Mouse (Mus musculus) left cerebral cortex, postnatal 36 days (tissue): ENCODE measurements at regions not wholly inside any gene's neighbourhood (a gene's known extent, or its start where the extent isn't known, plus 50 kb on each side); places are given as distances from the start of the nearest gene placed in this dataset.
"Not testable (repeated sequence)": the region's sequence is repeated elsewhere in the genome, so short reads cannot be mapped to it uniquely, and the experiment has no call there.

ENCODE experiments used
- DNase-seq, 2 experiments: peaks; one replicate each; pipeline ENCODE4 v3.0.0; 2021 to 2022; ENCODE audit warnings: low spot score in 2 of 2, mixed read lengths in 1 of 2
- intact Hi-C: fragments of 180-260 bp; cut with DNase I; formaldehyde crosslinking; loops from one replicate; pipeline ENCODE4 v1.15.1; 2025

- intact Hi-C loops = no loop called here
- DNase-seq = peak; percentile 7 to 26
Measured at GRCm38 (mm10) chr10:7390239-7391091, 83.0 kb downstream of the Ulbp1 start.

DNA sequence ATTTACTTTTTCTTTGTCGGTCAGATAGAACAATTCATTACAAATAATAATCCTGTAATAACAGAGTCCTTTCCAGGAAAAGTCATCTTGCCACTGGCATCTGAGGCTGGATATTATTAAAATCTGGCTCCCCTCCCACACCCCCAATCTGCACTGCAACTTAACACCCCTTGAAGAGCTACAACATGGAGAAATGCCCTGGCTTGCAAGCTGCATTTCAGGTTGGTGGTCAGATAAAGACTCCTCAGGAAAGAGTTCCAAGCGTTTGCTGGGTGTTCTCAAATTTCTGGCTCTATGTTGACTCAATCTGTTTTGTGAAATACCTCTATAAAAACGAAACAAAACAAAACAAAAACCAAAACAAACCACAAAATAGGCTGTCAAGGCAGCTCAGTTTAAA is 114.6 kb downstream of the Ulbp1 start:
- intact Hi-C loops, DNase-seq: not testable (repeated sequence)

DNA sequence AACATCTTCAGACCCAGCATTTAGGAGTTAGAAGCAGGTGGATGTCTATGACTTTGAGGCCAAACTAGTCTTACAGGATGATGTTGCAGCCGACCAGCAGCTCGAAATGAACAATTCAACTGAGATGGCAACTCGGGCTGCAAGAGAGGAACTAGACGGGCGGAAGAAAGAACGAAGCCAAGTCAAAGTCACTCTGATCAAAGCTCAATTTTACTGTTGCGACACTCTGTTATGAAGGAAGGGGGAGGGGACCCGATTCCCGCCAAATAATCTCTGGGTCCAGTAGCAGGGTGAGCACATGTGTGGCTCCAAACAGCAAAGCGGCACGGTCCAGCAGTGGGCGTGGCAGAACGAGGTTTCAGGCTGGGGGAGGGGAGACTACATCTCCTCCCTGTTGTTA is 129.1 kb downstream of the Ulbp1 start:
- intact Hi-C loops, DNase-seq: not testable (repeated sequence)

GRCm38 (mm10) chr10:7343736-7344135 is 129.7 kb downstream of the Ulbp1 start:
- intact Hi-C loops, DNase-seq: not testable (repeated sequence)

DNA sequence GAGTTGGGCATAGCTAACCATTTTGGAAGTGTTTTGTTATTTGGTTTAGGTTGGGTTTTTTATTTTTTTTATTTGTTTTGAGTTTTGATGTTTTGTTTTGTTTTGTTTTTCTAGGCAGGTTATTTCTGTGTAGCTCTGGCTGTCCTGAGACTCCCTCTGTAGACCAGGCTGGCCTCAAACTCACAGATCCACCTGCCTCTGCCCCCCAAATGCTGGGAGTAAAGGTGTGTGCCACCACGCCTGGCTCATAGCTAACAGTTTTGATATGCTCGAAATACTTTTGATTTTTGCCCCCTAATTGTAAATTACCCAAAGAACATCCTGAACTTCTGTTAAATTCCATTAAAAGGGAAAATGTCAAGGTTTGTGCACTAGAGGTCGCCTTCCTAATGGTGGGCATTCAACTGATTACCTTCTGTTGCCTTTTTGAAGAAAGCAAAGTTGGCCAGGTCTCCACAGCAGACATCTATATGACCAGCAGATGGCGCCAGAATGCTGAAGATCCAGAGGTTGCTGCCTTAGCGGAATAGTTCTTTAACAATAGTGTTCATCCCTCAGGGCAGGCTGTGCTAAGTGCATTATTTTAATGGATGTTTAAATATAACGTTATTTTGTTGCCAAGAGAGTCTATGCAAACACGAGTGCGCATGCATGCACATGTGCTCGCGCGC is 121.2 kb upstream of the Cnksr3 start:
- intact Hi-C loops = loop anchor here (5.0 kb wide), 1 partner anchor 269 kb away; no protein-coding TSS in a partner anchor
- DNase-seq = peak; percentile 13 to 46

DNA sequence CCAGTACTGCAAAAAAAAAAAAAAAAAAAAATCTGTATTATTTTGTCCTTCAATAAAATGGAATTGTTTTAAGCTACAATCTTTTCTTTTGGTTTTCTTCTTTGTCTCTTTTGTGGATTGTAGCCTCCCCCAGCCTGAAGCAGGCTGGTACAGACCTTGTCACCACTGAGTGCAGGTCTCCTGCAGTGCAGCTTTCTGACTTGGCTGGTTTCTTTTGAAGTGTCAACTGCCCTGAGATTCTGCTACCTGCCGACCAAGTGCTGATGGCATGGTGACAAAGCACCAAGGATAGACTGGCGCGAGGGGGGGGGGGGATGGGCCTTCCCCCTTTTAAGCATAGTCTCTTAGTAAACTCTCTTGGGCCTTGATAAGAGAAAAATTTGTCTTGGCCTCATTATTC is 116.2 kb upstream of the Cnksr3 start:
- DNase-seq = no peak
- intact Hi-C loops = no loop called here

GRCm38 (mm10) chr10:7327046-7327445 is 115.0 kb upstream of the Cnksr3 start:
- intact Hi-C loops, DNase-seq: not testable (repeated sequence)

- intact Hi-C loops = no loop called here
- DNase-seq = no peak
Measured at GRCm38 (mm10) chr10:7325074-7325473, 113.0 kb upstream of the Cnksr3 start.

DNA sequence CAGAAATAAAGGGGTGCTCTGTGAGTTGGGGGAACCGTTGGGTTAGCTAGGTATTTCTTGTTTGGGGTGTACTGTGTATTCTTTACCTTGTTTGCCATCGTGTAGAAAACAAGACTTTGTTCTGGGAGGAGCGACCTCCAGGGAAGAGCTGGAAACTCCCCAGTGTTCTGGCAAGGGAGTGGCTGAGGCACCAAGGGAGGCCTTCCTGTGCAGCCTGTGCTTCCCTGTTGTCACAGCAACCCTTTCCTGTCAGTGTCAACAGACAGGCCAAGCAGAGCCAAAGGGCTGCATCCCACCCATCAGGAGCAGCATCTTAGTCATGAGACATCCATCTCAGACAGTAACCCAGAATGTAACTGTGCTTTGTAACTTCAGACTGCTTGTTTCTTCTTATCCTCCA is 111.2 kb upstream of the Cnksr3 start:
- no peak for DNase-seq
- intact Hi-C loops = no loop called here

DNA sequence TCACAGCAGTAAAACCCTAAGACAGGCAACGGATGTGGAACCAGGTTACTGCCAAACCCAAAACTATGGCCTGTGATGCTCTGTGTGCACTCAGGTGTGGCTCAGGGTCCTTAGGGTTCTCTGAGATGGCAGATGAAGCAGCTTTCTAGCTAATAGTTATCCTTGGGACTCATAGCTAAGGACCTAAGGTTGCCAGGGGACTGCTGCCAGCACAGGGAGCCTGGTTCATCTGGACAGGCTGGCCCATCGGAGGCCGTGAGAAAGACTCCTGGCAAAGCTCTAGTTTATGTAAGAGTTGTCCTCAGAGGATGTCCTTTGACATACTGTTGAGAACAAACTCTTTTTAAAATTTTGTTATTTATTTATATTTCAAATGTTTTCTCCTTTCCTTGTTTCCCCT is 97.9 kb upstream of the Cnksr3 start:
- intact Hi-C loops = no loop called here
- no peak for DNase-seq

DNA sequence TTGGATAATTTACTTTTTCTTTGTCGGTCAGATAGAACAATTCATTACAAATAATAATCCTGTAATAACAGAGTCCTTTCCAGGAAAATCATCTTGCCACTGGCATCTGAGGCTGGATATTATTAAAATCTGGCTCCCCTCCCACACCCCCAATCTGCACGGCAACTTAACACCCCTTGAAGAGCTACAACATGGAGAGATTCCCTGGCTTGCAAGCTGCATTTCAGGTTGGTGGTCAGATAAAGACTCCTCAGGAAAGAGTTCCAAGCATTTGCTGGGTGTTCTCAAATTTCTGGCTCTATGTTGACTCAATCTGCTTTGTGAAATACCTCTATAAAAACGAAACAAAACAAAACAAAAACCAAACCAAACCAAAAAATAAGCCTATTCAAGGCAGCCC is 93.8 kb upstream of the Cnksr3 start:
- intact Hi-C loops, DNase-seq: not testable (repeated sequence)

- DNase-seq = no peak
- intact Hi-C loops = no loop called here
Measured at GRCm38 (mm10) chr10:7298377-7298776, 86.3 kb upstream of the Cnksr3 start.

DNA sequence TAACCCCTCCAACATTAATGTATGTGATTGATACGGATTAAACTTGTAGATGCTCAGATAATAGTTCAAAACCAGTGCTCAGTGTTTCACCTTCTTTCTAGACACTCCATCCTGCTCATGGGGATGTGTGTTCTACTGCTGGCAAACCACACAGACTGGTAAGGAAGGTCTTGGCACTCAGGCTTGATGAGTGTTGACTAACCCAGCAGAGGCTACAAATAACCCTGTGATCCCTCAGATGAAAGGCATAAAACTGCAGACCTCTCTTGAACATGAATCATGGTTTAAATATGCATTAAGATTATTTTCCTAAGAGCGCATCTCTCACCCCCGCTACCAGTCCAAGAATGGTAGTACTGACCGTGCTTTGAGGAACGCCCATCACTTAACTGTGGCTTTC is 83.9 kb upstream of the Cnksr3 start:
- no peak for DNase-seq
- intact Hi-C loops = no loop called here

DNA sequence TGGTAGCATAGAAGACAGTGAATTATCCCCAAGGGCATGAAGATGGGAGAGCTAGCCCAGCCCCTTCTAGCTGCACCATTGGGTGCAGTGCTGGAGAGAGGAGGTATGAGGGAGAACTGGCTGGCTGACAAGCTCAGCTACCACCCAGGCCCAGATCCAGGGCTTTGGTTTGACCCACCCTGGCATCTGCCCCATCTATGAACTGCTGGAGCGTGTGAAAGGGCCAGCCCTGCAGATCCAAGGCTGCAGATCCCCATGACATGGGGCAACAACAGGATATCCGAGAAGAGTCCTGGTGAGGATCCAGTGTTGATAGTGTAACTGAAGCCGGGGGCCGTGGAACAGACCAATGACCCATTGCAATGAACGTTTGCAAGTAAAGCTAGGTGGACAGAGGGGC is 81.2 kb upstream of the Cnksr3 start:
- intact Hi-C loops = no loop called here
- DNase-seq = no peak

GRCm38 (mm10) chr10:7289773-7290411 is 77.9 kb upstream of the Cnksr3 start:
- intact Hi-C loops = no loop called here
- DNase-seq = no peak

- intact Hi-C loops = no loop called here
- DNase-seq = no peak
Measured at GRCm38 (mm10) chr10:7285112-7285905, 73.3 kb upstream of the Cnksr3 start.

- intact Hi-C loops = no loop called here
- no peak for DNase-seq
Measured at GRCm38 (mm10) chr10:7280429-7280828, 68.4 kb upstream of the Cnksr3 start.

DNA sequence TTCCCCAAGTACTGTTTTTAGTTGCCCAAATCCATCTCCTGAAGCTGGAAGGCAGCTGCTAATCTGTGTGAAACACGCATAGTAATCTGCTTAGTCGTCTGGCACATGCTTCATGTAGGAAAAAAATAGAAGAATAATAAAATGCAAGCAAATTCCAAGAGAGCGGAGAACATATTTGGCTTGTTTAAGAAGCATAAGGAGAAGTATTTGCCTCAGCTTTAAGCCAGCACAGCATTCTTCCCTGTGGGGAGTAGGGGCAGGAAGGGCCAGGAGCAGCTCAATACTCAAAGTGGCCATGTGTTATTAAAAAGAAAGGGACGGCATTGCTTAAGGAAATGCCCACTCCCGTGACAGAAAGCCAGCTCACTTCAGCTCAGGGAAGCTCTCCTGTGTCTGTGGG is 66.8 kb upstream of the Cnksr3 start:
- no peak for DNase-seq
- intact Hi-C loops = no loop called here

DNA sequence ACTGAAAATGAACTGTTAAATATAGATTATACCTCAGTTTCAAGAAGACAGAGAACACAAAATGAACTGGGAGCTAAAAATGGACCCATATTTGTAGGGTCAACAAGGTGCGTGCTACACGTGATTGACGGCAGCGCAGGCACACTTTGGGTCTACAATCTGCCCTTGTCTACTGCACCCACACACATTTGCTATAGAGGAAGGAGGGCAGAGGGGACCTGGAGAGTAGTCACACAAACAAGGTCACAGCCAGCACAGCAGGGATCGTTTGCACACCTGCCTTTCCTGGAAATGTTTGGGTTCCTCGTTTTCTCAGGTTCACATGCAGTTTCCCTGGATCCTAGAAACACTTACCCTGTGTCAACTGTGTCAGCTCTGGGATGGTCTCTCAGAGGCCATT is 63.3 kb upstream of the Cnksr3 start:
- intact Hi-C loops = no loop called here
- no peak for DNase-seq

DNA sequence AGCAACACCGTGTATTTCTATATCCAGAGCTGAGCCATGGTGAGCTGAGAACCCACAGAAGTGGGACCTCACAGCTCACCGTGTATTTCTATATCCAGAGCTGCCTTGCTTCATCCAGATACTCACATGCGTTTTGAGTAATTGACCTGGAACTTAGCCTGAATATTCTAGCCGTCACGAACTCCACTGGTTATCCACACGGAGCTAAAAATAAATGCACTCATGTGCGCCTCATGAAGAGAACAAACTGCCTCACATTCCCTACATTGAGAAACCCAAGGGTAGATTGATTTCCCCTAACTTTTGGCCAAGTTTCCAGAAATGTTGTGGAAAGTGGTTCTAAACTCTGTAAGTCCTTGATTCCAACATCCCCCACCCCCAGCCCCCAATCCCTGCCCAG is 62.4 kb upstream of the Cnksr3 start:
- intact Hi-C loops = no loop called here
- DNase-seq = no peak
